Mouse (Mus musculus): Measurements from ENCODE around the gene Hist1h3d.
"Not testable (repeated sequence)": the region's sequence is repeated elsewhere in the genome, so short reads cannot be mapped to it uniquely, and the experiment has no call there.

The Hist1h3d gene

GRCm38 (mm10) chr13:23585442-23586098, 10.0 kb downstream of the Hist1h3d start:
- DNase-seq (ENCODE audit: low spot score) = peak; percentile 93

- DNase-seq (ENCODE audit: low spot score) = no peak
Observed at GRCm38 (mm10) chr13:23586099-23586939, 10.8 kb downstream of the Hist1h3d start.

GRCm38 (mm10) chr13:23586940-23587225, 11.3 kb downstream of the Hist1h3d start:
- no peak for DNase-seq (ENCODE audit: low spot score)

- no peak for DNase-seq (ENCODE audit: low spot score)
Observed at GRCm38 (mm10) chr13:23591206-23591605, 15.6 kb downstream of the Hist1h3d start.

DNA sequence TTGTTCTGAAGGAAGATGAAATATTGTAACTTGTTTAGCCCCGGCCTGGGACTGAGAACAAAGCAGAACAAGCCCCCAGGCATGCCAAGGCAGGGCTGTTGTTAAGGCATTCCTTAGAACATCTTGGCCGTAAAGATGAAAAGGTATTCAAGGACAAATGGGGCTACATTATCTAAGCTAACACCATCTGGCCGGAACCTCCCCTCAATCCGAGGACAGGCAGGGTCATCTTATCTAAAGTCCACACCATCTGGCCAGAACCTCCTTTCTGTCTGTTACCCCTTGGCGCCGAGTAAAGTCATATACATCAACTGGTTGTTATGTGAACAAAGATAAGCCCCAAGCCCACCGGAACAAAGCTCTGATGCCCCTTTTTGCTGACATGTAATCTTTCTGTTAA, 16.3 kb downstream of the Hist1h3d start:
- not testable (repeated sequence) for DNase-seq (ENCODE audit: low spot score)

DNA sequence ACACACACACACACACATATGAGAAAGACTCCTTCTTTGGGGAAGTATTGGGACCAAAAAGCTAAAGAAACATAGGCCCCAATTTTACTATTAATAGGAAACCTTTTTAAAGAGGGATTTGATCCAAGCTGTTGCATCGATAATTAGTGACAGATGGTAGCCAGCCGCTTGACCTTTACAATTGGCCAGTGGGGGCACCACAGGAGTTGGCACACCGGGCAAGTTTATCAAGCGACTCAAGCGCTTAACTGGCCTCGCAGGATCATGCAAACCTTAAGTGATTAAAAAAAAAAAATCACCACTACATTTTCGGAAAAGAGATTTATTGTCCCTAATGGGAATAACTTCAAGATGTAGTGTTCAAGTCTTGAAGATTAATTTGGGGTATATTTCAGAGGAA, 17.1 kb downstream of the Hist1h3d start:
- no peak for DNase-seq (ENCODE audit: low spot score)

- DNase-seq (ENCODE audit: low spot score) = peak; percentile 84
Observed at GRCm38 (mm10) chr13:23593051-23593770, 17.6 kb downstream of the Hist1h3d start.

DNA sequence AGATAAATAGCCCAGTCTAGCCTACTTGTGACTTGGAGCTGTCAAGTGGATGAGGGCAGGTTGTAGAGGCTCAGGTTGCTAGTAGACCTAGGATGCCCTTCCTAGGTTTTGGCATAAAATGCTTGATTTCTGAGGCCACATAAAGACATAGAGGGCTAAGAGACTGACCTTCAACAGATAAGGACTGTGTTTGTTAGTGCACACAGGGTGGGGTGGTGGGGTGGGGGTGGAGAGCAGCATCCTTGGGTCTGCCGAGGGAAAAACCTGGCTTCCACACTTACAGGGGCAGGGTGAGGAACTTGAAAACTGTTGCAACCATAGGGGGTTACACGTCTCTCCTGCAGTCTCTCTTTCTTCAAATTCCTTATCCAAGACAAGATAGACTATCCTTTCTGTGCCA, 19.6 kb downstream of the Hist1h3d start:
- no peak for DNase-seq (ENCODE audit: low spot score)

DNA sequence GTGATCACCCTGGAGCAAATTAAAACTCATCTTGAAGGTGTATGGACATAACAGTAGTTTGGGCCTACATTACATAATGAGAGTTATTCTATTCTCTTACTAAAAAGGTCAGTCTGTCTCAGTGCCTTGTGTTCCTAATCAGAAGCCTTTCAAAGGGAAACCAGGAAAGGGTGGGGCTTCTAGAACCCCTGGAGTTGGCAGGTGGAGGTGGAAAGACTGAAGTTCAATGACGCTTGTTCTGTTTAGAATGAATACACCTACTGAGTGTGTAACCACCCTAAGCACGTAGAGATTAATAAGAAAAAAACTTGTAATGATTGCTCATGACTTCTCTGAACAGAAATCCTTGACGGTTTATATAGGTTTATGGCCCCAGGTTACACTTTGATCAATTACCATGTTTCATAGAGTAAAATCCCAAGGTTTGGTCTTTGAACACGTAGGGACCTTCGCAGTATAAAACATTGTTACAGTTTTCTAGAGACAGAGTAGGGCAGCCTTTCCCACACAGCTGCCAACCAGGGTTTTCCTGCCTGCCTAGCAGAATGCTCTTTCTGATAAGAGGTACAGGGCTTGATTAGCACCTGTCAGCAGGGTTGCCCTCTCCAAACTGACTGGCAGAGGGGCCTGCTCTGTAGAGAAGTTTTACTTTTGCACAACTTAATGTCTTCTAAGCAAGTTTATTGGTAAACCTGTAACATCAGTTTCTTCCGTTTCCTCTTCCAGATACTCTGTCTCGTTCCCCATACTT, 20.2 kb downstream of the Hist1h3d start:
- DNase-seq (ENCODE audit: low spot score) = no peak

GRCm38 (mm10) chr13:23597957-23598356, 22.4 kb downstream of the Hist1h3d start:
- DNase-seq (ENCODE audit: low spot score) = peak; percentile 58

DNA sequence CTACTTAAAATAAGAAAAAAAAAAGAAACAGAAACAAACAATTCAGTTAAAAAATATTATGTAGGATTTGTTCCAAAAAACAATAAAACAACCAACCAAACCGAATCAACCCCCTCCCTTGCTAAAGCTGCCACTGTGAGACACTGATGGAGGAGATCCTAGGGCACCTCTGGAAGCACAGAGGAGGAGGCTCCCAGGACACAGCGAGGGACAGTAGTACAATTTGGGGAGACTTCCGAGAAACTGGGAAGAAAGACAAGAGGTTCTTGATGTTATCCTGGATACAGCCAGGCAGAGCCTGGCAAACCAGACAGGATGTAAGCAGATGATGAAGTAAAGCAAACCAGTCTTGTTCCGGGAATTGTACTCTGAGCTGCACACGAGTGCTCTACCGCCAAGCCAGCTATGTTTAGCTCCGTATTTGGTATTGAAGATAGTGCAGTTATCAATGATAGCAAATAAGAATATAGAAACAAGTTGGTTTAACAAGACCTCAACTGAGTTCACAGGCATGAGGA, 27.7 kb downstream of the Hist1h3d start:
- no peak for DNase-seq (ENCODE audit: low spot score)

- no peak for DNase-seq (ENCODE audit: low spot score)
Observed at GRCm38 (mm10) chr13:23604452-23604851, 28.9 kb downstream of the Hist1h3d start.

DNA sequence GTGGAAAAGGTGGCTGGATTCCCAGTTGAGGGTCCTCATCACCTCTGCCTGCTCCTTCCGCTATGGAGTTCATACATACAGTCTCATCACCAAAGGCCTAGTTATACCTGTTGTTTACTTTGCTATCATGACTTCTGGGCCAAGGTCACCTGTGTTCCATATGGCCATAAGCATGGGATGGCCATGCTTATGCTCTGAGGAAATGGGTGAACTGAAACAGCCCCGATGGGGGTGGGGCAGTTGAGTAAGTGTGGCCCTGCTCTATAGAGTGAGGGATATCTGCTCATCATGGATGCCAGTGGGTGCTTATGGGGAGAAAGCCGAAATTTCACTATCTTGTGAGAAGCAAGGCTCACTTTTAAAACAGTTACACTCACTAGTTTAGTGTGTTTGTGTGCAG, 29.5 kb downstream of the Hist1h3d start:
- DNase-seq (ENCODE audit: low spot score) = no peak

GRCm38 (mm10) chr13:23609209-23609608, 33.6 kb downstream of the Hist1h3d start:
- no peak for DNase-seq (ENCODE audit: low spot score)

DNA sequence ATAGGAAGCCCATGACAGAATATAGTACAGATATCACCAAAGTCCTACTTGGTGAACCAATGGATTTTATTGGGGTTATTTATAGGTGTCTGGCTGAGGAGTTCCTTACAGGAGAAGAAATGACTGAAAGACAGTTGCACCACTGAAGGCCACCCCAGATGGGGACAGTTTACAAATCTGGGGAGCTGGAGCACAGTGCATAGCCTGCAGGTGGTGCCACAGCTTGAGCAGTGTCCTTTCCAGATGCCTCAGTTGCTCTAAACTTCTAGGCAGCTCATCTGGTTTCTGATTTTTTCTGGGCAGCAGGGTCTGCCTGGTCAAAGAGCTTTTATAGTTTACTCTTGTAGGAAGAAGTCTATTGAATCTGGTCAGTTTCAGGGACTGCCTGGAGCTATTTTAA, 34.3 kb downstream of the Hist1h3d start:
- DNase-seq (ENCODE audit: low spot score) = no peak

GRCm38 (mm10) chr13:23610393-23610792, 34.8 kb downstream of the Hist1h3d start:
- DNase-seq (ENCODE audit: low spot score) = no peak

- DNase-seq (ENCODE audit: low spot score) = no peak
Observed at GRCm38 (mm10) chr13:23611638-23612037, 36.1 kb downstream of the Hist1h3d start.

DNA sequence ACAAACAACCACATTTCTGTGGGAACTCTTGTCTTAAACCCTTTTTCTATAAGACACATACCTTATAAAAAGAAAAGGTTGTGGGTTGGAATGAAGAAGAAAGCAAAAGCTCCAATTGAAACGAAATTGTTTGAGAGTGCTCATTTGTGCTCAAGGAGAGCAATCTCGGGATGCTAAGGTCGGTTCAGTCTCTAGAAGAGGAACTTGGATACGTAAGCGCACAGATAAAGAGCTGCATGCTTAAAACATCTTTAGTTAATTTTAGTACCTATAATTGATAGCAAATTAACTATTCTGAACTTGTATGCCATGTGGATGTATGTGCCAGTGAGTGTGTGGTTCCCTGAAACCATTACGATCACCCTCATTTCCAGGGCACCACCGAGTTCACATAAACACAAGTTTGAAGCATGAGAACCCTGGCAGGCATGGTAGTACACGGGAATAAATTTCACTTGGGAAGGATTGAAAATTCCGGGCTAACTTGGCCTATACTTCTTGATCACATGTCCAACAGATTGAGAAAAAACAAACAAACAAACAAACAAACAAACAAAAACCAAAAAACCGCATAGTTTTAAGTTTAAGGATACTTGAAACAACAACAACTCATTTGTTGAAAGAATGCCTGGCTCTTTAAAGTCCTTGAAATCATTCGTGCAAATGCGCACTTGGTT, 44.6 kb downstream of the Hist1h3d start:
- DNase-seq (ENCODE audit: low spot score) = no peak

DNA sequence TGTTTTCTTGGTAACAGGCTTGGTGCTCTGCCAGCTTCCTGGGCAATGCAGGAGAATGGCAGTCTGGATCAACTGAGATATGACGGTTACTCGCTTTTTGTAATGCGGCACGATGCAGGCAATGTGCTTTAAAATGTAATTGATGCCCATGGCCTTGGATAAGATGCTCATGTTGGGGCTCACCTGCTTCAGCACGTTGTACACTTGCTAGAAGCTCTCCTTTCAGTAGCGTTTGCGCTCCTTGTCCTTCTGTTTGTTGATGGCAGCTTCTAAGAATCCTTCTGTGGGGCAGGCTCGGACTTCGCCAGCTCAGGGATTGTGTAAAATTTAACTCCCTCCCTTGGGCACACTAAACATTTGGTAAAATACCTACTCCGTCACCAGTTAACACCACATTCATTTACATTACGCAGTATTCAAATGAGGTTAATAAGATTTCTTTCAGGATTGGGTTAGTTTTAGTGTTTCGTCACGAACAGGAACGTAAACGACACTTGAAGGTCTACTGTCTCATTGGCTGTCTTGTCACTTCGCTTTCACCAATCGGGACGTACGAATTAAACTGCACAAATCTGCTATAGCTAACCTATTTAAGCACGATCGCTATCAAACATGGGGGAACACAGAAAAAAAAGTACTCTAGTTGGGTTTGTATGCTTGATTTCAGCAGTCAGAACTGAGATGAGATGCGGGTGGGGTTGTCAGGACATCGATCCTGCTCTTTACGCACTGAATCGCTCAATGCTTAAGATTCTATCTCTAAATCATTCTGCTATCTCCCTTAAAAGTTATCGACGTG, 45.4 kb downstream of the Hist1h3d start, which contains the start of gene Hist1h2be:
TSS of gene Hist1h2be (minus strand) at position 392 of the 799 bp plus-strand sequence.
- DNase-seq (ENCODE audit: low spot score) = peak; percentile 89

GRCm38 (mm10) chr13:23621532-23622174, 46.1 kb downstream of the Hist1h3d start:
- DNase-seq (ENCODE audit: low spot score) = no peak

Measured in yolk sac, embryonic 10.5 days (tissue).